Mouse (Mus musculus) retina, adult 2 months (tissue): ENCODE results near the gene Gm49322.

ENCODE experiments used
- DNase-seq: peaks from one replicate; pipeline ENCODE4 v3.0.0-alpha.2; 2012; ENCODE audit warnings: low read depth, low spot score

Gene Gm49322

GRCm38 (mm10) chr10:80584045-80584488, 21.8 kb upstream of the Gm49322 start:
- no peak for DNase-seq

GRCm38 (mm10) chr10:80584642-80585552, 20.9 kb upstream of the Gm49322 start:
- DNase-seq, result no peak

- DNase-seq, result no peak
Measured at GRCm38 (mm10) chr10:80585581-80585980, 20.2 kb upstream of the Gm49322 start.

- DNase-seq, result no peak
Measured at GRCm38 (mm10) chr10:80586407-80587304, 19.2 kb upstream of the Gm49322 start.

GRCm38 (mm10) chr10:80587305-80587657, 18.5 kb upstream of the Gm49322 start:
- no peak for DNase-seq

- DNase-seq, result no peak
Measured at GRCm38 (mm10) chr10:80589127-80589878, 16.5 kb upstream of the Gm49322 start.

GRCm38 (mm10) chr10:80589879-80590854, 15.7 kb upstream of the Gm49322 start, which contains the start of gene Abhd17a:
Gene Abhd17a, minus strand, starts transcription at chr10:80590341.
- DNase-seq, result peak; percentile 95

- DNase-seq, result no peak
Measured at GRCm38 (mm10) chr10:80596318-80596717, 9.5 kb upstream of the Gm49322 start.

- DNase-seq, result peak; percentile 76
Measured at GRCm38 (mm10) chr10:80602698-80603325, 3.0 kb upstream of the Gm49322 start, which contains the start of the genes Scamp4 and Adat3. Gene Scamp4, plus strand, starts transcription at chr10:80602872. Gene Adat3, plus strand, starts transcription at chr10:80602880.

- DNase-seq, result no peak
Measured at GRCm38 (mm10) chr10:80603364-80603763, 2.5 kb upstream of the Gm49322 start.

GRCm38 (mm10) chr10:80604001-80604509, 1.8 kb upstream of the Gm49322 start:
- no peak for DNase-seq

- DNase-seq, result no peak
Measured at GRCm38 (mm10) chr10:80604988-80605387, 833 bp upstream of the Gm49322 start.

GRCm38 (mm10) chr10:80606306-80606705, 485 bp downstream of the Gm49322 start:
- no peak for DNase-seq

- DNase-seq, result no peak
Measured at GRCm38 (mm10) chr10:80606737-80607350, 1.0 kb downstream of the Gm49322 start.

- DNase-seq, result no peak
Measured at GRCm38 (mm10) chr10:80608435-80608834, 2.6 kb downstream of the Gm49322 start.

GRCm38 (mm10) chr10:80609269-80609924, 3.6 kb downstream of the Gm49322 start:
- no peak for DNase-seq

- DNase-seq, result no peak
Measured at GRCm38 (mm10) chr10:80610116-80610785, 4.4 kb downstream of the Gm49322 start.

- no peak for DNase-seq
Measured at GRCm38 (mm10) chr10:80611024-80611423, 5.2 kb downstream of the Gm49322 start.
